Mouse (Mus musculus): ENCODE data around the gene Hpn. TPM values are rescaled to one million over a fixed set of nuclear protein-coding genes. Genes with fewer than 3 reads are reported as not detected.
A peak's percentile ranks its signal among the peaks of the same experiment; 100 is the strongest.

Gene Hpn
- total and polyA plus RNA-seq, 2 experiments from 2014 or later, result 0.48 to 0.61 TPM

GRCm38 (mm10) chr7:31056448-31056847 is 58.6 kb downstream of the Hpn start:
- H3K9ac ChIP-seq, result no peak overlapping the region
- no peak for TF ChIP-seq CTCF (IDR thresholded peaks at IDR 0.05; ENCODE audit: low read depth)
- H3K4me1 ChIP-seq (ENCODE audit: insufficient read depth), result peaks cover 9% of the 10 kb centered on the region; the same call in 1 of the 2 replicates
- H3K27me3 ChIP-seq (ENCODE audit: insufficient read depth, low read length), result peaks cover 11% of the 10 kb centered on the region
- DNase-seq (no peak), ATAC-seq (no peak)
- no peaks in the 10 kb centered on the region for H3K9me3 ChIP-seq (ENCODE audit: low read length)
- H3K4me3 ChIP-seq (ENCODE audit: low read depth, low read length), result no peak overlapping the region
- 72% methylated on average over 7 of the region's 7 CpGs for WGBS
- H3K4me2 ChIP-seq (ENCODE audit: low read depth), result no peak overlapping the region
- H3K27ac ChIP-seq (ENCODE audit: low read depth, low read length), result no peak overlapping the region
- H3K36me3 ChIP-seq (ENCODE audit: insufficient read depth), result no peaks in the 10 kb centered on the region

- Histone ChIP-seq H3K4me2 (ENCODE audit: low read depth) (no peak overlapping the region), H3K4me3 (ENCODE audit: low read depth, low read length) (no peak overlapping the region), H3K9ac (no peak overlapping the region), H3K27me3 (ENCODE audit: insufficient read depth, low read length) (peaks cover 17% of the 10 kb centered on the region), H3K27ac (ENCODE audit: low read depth, low read length) (no peak overlapping the region), H3K9me3 (ENCODE audit: low read length) (no peaks in the 10 kb centered on the region), H3K36me3 (ENCODE audit: insufficient read depth) (no peaks in the 10 kb centered on the region), H3K4me1 (ENCODE audit: insufficient read depth) (peaks cover 9% of the 10 kb centered on the region)
- WGBS, result 39% methylated on average over 3 of the region's 4 CpGs
- no peak for ATAC-seq
- no peak for DNase-seq
- no peak for TF ChIP-seq CTCF (IDR thresholded peaks at IDR 0.05; ENCODE audit: low read depth)
These were observed 59.2 kb downstream of the Hpn start for GRCm38 (mm10) chr7:31055883-31056282.

GRCm38 (mm10) chr7:31055354-31055824 is 59.7 kb downstream of the Hpn start:
- H3K27me3 ChIP-seq (ENCODE audit: insufficient read depth, low read length), result peaks cover 19% of the 10 kb centered on the region
- H3K9me3 ChIP-seq (ENCODE audit: low read length), result no peaks in the 10 kb centered on the region
- no peak overlapping the region for H3K27ac ChIP-seq (ENCODE audit: low read depth, low read length)
- DNase-seq (peak; percentile 40), ATAC-seq (peak; percentile 50)
- H3K9ac ChIP-seq, result no peak overlapping the region
- H3K4me3 ChIP-seq (ENCODE audit: low read depth, low read length), result no peak overlapping the region
- H3K36me3 ChIP-seq (ENCODE audit: insufficient read depth), result no peaks in the 10 kb centered on the region
- H3K4me2 ChIP-seq (ENCODE audit: low read depth), result peak overlapping the region; percentile 10; the same call in 1 of the 2 replicates
- no peak for TF ChIP-seq CTCF (IDR thresholded peaks at IDR 0.05; ENCODE audit: low read depth)
- 7% methylated on average over 10 of the region's 10 CpGs for WGBS
- H3K4me1 ChIP-seq (ENCODE audit: insufficient read depth), result peaks cover 9% of the 10 kb centered on the region

GRCm38 (mm10) chr7:31054661-31055320 is 60.3 kb downstream of the Hpn start:
- ATAC-seq (no peak), DNase-seq (no peak)
- no peaks in the 10 kb centered on the region for H3K36me3 ChIP-seq (ENCODE audit: insufficient read depth)
- no peak overlapping the region for H3K27ac ChIP-seq (ENCODE audit: low read depth, low read length)
- no peak overlapping the region for H3K9ac ChIP-seq
- H3K9me3 ChIP-seq (ENCODE audit: low read length), result no peaks in the 10 kb centered on the region
- H3K27me3 ChIP-seq (ENCODE audit: insufficient read depth, low read length), result peaks cover 19% of the 10 kb centered on the region
- WGBS, result 41% methylated on average over 11 of the region's 11 CpGs
- no peak overlapping the region for H3K4me3 ChIP-seq (ENCODE audit: low read depth, low read length)
- H3K4me2 ChIP-seq (ENCODE audit: low read depth), result peak overlapping the region; percentile 10; the same call in 1 of the 2 replicates
- H3K4me1 ChIP-seq (ENCODE audit: insufficient read depth), result peaks cover 10% of the 10 kb centered on the region
- no peak for TF ChIP-seq CTCF (IDR thresholded peaks at IDR 0.05; ENCODE audit: low read depth)

- TF ChIP-seq CTCF (IDR thresholded peaks at IDR 0.05; ENCODE audit: low read depth), result no peak
- Histone ChIP-seq H3K27me3 (ENCODE audit: insufficient read depth, low read length) (peaks cover 19% of the 10 kb centered on the region), H3K4me1 (ENCODE audit: insufficient read depth) (peaks cover 16% of the 10 kb centered on the region), H3K9ac (no peak overlapping the region), H3K4me3 (ENCODE audit: low read depth, low read length) (no peak overlapping the region), H3K27ac (ENCODE audit: low read depth, low read length) (no peak overlapping the region), H3K36me3 (ENCODE audit: insufficient read depth) (no peaks in the 10 kb centered on the region), H3K9me3 (ENCODE audit: low read length) (no peaks in the 10 kb centered on the region), H3K4me2 (ENCODE audit: low read depth) (no peak overlapping the region)
- WGBS, result 25% methylated on average over 10 of the region's 10 CpGs
- DNase-seq (no peak), ATAC-seq (no peak)
These were observed 61.1 kb downstream of the Hpn start for GRCm38 (mm10) chr7:31053882-31054447.

- WGBS, result 4% methylated on average over 34 of the region's 34 CpGs
- ATAC-seq (peak; percentile 6; the same call in 1 of the 2 replicates), DNase-seq (peak; percentile 52)
These were observed 62.3 kb downstream of the Hpn start for GRCm38 (mm10) chr7:31052636-31053434.

More at GRCm38 (mm10) chr7:31052636-31053434, 62.3 kb downstream of the Hpn start:
- Histone ChIP-seq H3K9ac (peak overlapping the region; percentile 22; the same call in 1 of the 2 replicates), H3K36me3 (ENCODE audit: insufficient read depth) (no peaks in the 10 kb centered on the region), H3K27ac (ENCODE audit: low read depth, low read length) (no peak overlapping the region), H3K4me3 (ENCODE audit: low read depth, low read length) (peak overlapping the region; percentile 23), H3K27me3 (ENCODE audit: insufficient read depth, low read length) (peaks cover 19% of the 10 kb centered on the region), H3K4me2 (ENCODE audit: low read depth) (peak overlapping the region; percentile 65), H3K9me3 (ENCODE audit: low read length) (no peaks in the 10 kb centered on the region), H3K4me1 (ENCODE audit: insufficient read depth) (peaks cover 16% of the 10 kb centered on the region)
- TF ChIP-seq CTCF (IDR thresholded peaks at IDR 0.05; ENCODE audit: low read depth), result peak; percentile 36
